Mouse (Mus musculus): ENCODE measurements around the gene Exosc8. TPM values are rescaled to one million over a fixed set of nuclear protein-coding genes. Genes with fewer than 3 reads are reported as not detected.

The Exosc8 gene
- polyA plus RNA-seq, 1 experiment from 2014 or later, result 203 TPM

DNA sequence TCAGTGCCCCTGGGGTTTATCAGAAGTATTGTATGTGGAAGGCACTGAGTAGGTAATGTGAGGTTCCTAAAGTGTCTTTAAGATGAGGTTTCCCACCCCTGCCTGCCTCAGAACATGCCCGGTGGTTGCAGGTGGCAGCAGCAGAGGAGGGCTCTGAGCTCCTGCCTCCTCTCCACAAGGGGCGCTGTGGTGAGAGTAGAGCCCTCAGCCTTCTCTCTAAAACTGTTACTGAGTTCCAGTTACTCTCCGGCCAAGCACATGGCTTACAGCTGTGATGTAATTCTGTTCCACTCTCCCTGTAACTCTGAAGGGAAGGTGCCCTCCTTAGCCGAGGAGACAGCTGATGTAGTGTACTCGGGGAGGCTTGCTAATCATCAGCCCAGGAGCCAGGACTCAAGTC lies 10.6 kb upstream of the Exosc8 start:
- no peak overlapping the region for H3K9ac ChIP-seq (ENCODE audit: low read depth, low read length)
- DNase-seq (ENCODE audit: low spot score) (no peak), ATAC-seq (replicated peaks; ENCODE audit: low FRiP score) (no peak)
- no peaks in the 10 kb centered on the region for H3K27me3 ChIP-seq (replicated peaks; ENCODE audit: control insufficient read depth, insufficient read depth, low read length)
- H3K4me2 ChIP-seq, result no peak overlapping the region
- H3K4me1 ChIP-seq (replicated peaks; ENCODE audit: control insufficient read depth, insufficient read depth, low read length), result no peaks in the 10 kb centered on the region
- H3K36me3 ChIP-seq (ENCODE audit: control insufficient read depth, insufficient read depth, low read length), result peaks cover 72% of the 10 kb centered on the region
- no peak overlapping the region for H3K27ac ChIP-seq (ENCODE audit: low read depth, low read length)
- 65% methylated on average over 5 of the region's 5 CpGs for WGBS
- no peak overlapping the region for H3K4me3 ChIP-seq (ENCODE audit: low read depth, low read length)
- no peaks in the 10 kb centered on the region for H3K9me3 ChIP-seq (ENCODE audit: control insufficient read depth, low read length)

DNA sequence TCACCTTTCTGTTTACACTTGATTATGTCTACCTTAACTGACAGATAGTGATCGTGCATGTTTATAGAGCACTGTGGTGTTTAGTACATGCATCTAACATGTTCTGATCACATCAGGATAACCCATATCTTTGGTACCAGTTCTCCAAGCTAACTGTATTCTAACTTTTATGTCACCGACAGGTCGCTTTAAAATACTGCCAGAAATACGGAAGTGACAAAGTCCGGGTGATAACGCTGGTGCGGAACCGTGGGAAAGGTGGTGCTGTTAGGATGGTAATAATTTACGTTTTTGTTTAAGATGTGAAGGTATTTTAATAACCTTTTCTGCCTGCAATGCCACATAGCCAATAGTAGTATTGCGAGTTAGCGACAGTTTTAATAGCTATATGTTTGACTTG lies 6.8 kb upstream of the Exosc8 start:
- Histone ChIP-seq H3K36me3 (ENCODE audit: control insufficient read depth, insufficient read depth, low read length) (peaks cover 56% of the 10 kb centered on the region), H3K27ac (ENCODE audit: low read depth, low read length) (no peak overlapping the region), H3K27me3 (replicated peaks; ENCODE audit: control insufficient read depth, insufficient read depth, low read length) (no peaks in the 10 kb centered on the region), H3K4me3 (ENCODE audit: low read depth, low read length) (no peak overlapping the region), H3K4me2 (no peak overlapping the region), H3K9me3 (ENCODE audit: control insufficient read depth, low read length) (no peaks in the 10 kb centered on the region), H3K4me1 (replicated peaks; ENCODE audit: control insufficient read depth, insufficient read depth, low read length) (no peaks in the 10 kb centered on the region), H3K9ac (ENCODE audit: low read depth, low read length) (no peak overlapping the region)
- 96% methylated on average over 11 of the region's 11 CpGs for WGBS
- no peak for DNase-seq (ENCODE audit: low spot score)
- no peak for ATAC-seq (replicated peaks; ENCODE audit: low FRiP score)

DNA sequence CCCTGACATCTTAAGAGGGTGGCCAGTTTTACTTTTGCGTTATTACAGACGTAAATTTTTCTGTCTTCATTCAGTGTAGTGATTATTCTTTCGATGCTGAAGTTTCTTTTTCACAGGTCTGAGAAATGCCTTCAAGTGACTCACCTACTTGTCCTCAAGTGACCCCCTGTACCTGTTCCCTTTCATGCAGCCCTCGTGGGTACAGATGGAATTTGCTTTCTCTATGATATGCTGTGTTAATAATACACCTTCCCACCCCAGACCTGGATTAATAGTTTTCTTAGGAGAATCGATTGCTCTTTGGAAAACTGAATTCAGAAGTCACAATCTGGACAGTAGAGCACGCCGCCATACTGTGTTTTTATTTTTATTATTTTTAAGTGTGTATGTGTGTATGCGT lies 2.1 kb upstream of the Exosc8 start:
- Histone ChIP-seq H3K9me3 (ENCODE audit: control insufficient read depth, low read length) (no peaks in the 10 kb centered on the region), H3K9ac (ENCODE audit: low read depth, low read length) (no peak overlapping the region), H3K27me3 (replicated peaks; ENCODE audit: control insufficient read depth, insufficient read depth, low read length) (no peaks in the 10 kb centered on the region), H3K4me2 (no peak overlapping the region), H3K4me1 (replicated peaks; ENCODE audit: control insufficient read depth, insufficient read depth, low read length) (peaks cover 11% of the 10 kb centered on the region), H3K27ac (ENCODE audit: low read depth, low read length) (no peak overlapping the region), H3K4me3 (ENCODE audit: low read depth, low read length) (no peak overlapping the region), H3K36me3 (ENCODE audit: control insufficient read depth, insufficient read depth, low read length) (peaks cover 26% of the 10 kb centered on the region)
- 93% methylated on average over 8 of the region's 8 CpGs for WGBS
- DNase-seq (ENCODE audit: low spot score) (no peak), ATAC-seq (replicated peaks; ENCODE audit: low FRiP score) (no peak)

DNA sequence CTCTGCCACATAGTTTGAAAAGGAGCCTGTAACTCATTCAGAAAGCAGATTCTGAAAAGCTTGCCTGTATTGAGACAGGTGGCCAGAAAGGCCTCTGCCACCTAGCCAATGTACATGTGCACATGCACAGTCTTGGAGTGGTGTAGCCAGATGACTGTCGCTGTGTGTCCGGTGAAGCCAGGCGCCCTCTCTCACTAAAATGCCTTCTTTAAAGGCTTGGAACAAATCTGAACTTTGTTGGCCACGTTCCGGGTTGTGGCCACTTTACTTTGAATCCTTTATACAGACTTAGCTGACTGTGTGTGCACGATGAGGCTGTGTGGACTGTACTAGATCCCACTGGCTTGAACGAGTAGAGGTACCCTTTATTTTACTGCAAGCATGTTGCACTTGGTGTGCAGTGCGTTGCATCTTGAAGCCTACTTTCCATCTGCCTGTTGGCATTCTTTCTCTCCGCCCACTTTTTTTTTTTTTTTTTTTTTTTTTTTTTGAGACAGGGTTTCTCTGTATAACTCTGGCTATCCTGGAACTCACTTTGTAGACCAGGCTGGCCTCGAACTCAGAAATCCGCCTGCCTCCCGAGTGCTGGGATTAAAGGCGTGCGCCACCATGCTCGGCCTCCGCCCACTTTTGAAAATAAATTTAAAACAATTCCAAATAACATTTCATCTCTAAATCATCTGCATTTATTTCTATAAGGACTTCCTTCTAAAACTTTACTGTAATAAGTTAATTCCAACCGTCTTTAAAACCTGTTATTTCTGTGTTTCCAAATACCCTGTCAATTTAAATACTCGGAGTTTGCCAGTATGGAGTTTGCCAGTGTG lies 1.1 kb upstream of the Exosc8 start:
- Histone ChIP-seq H3K27me3 (replicated peaks; ENCODE audit: control insufficient read depth, insufficient read depth, low read length) (no peaks in the 10 kb centered on the region), H3K27ac (ENCODE audit: low read depth, low read length) (peak overlapping the region; percentile 99; the same call in 1 of the 2 replicates), H3K4me3 (ENCODE audit: low read depth, low read length) (peak overlapping the region; percentile 94), H3K4me2 (peak overlapping the region; percentile 71), H3K4me1 (replicated peaks; ENCODE audit: control insufficient read depth, insufficient read depth, low read length) (peaks cover 11% of the 10 kb centered on the region), H3K9me3 (ENCODE audit: control insufficient read depth, low read length) (no peaks in the 10 kb centered on the region), H3K36me3 (ENCODE audit: control insufficient read depth, insufficient read depth, low read length) (peaks cover 25% of the 10 kb centered on the region), H3K9ac (ENCODE audit: low read depth, low read length) (peak overlapping the region; percentile 97)
- 52% methylated on average over 18 of the region's 18 CpGs for WGBS
- DNase-seq (ENCODE audit: low spot score) (no peak), ATAC-seq (replicated peaks; ENCODE audit: low FRiP score) (no peak)

DNA sequence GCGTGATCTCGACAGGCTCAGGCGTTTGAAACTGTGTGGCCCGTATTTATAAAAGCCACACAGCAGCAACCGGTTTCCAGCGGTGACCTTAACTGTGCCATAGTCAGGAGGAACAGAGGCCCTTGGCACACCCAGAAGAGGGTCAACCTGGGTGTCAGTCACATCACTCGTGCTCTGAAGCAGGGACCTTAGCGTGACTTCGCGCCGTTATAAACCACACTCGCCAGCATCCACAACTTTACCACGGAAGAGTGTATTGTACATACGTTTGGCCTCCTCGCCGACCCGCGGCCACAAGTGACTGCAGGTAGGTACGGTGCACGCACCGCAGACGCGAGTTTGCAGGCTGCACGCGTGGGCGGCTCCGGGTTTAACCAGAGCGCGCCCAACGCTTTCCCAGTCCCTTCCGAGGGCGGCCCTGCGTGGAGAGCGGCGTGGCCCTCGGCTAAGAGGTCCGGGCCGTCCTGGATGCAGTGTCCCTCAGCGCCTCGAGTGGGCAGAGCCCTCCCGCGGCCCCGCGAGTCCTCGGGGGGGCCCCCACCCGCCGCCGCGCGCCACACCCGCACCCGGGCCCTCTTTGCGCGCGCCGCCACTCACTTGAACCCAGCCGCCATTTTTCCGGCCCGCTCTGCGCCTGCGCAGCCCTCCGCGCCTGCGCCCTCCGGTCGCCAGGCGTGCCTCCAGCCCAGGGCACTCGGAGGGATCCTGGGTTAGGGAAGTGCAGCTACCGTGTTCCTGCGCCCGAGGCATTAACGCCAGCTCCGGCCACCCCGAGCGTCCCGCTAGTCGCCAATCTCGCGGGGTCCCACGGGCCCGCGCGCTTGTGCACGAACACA lies 564 bp downstream of the Exosc8 start:
- peak overlapping the region; percentile 99 for H3K27ac ChIP-seq (ENCODE audit: low read depth, low read length)
- peaks cover 24% of the 10 kb centered on the region for H3K36me3 ChIP-seq (ENCODE audit: control insufficient read depth, insufficient read depth, low read length)
- under 1% methylated on average over 84 of the region's 84 CpGs for WGBS
- DNase-seq (ENCODE audit: low spot score), result peak; percentile 87
- H3K4me3 ChIP-seq (ENCODE audit: low read depth, low read length), result peak overlapping the region; percentile 94
- no peaks in the 10 kb centered on the region for H3K27me3 ChIP-seq (replicated peaks; ENCODE audit: control insufficient read depth, insufficient read depth, low read length)
- peak overlapping the region; percentile 71 for H3K4me2 ChIP-seq
- H3K9me3 ChIP-seq (ENCODE audit: control insufficient read depth, low read length), result no peaks in the 10 kb centered on the region
- H3K4me1 ChIP-seq (replicated peaks; ENCODE audit: control insufficient read depth, insufficient read depth, low read length), result peaks cover 11% of the 10 kb centered on the region
- peak; percentile 91 for ATAC-seq (replicated peaks; ENCODE audit: low FRiP score)
- H3K9ac ChIP-seq (ENCODE audit: low read depth, low read length), result peak overlapping the region; percentile 97

DNA sequence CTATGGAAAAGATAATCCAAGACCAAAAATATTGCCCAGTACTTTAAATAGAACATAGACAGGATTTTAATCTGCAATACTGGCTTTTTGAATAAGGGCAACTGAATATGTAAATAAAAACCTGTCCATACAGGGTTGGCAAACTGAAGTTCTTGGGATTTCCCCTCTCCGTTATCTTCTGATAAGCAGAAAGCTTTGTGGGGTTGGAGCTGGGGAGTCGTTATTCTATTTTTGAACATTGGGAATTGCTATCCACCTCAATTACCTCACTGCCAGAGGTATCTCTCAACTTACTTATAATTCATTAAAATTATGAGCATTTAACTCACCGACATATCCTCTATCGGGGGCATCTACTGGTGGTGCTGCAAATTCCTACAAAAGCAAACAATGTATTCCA lies 2.8 kb downstream of the Exosc8 start:
- H3K9ac ChIP-seq (ENCODE audit: low read depth, low read length), result no peak overlapping the region
- peaks cover 11% of the 10 kb centered on the region for H3K4me1 ChIP-seq (replicated peaks; ENCODE audit: control insufficient read depth, insufficient read depth, low read length)
- no peak overlapping the region for H3K4me2 ChIP-seq
- no peaks in the 10 kb centered on the region for H3K9me3 ChIP-seq (ENCODE audit: control insufficient read depth, low read length)
- DNase-seq (ENCODE audit: low spot score) (no peak), ATAC-seq (replicated peaks; ENCODE audit: low FRiP score) (no peak)
- peaks cover 34% of the 10 kb centered on the region for H3K36me3 ChIP-seq (ENCODE audit: control insufficient read depth, insufficient read depth, low read length)
- no peaks in the 10 kb centered on the region for H3K27me3 ChIP-seq (replicated peaks; ENCODE audit: control insufficient read depth, insufficient read depth, low read length)
- no peak overlapping the region for H3K4me3 ChIP-seq (ENCODE audit: low read depth, low read length)
- WGBS, result 74% methylated on average over 4 of the region's 4 CpGs
- H3K27ac ChIP-seq (ENCODE audit: low read depth, low read length), result no peak overlapping the region

DNA sequence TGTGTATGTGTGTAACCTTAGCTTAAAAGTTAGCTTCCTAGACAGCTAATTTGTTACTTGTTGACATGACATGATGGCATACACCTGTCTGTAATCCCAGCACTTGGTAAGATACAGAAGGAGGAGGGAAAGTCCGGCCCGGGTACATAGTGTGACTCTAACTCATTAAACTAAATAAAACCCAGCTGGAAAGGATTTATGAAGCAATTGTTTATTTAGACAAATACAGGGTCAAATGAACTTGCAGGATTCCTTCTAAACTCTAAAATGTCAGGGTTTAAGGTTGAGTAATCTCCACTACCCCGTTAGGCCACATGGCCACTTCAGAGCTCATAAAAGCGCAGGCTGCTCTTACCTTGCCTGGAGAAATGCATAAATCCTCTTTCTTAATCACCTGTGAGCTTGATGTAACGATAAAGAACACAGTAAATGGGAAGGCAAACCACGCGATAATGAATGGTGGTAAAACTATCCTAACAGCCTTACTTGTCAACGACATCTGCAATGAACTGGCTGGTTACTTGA lies 3.5 kb downstream of the Exosc8 start:
- H3K27ac ChIP-seq (ENCODE audit: low read depth, low read length), result no peak overlapping the region
- WGBS, result 88% methylated on average over 8 of the region's 8 CpGs
- H3K36me3 ChIP-seq (ENCODE audit: control insufficient read depth, insufficient read depth, low read length), result peaks cover 35% of the 10 kb centered on the region
- ATAC-seq (replicated peaks; ENCODE audit: low FRiP score) (no peak), DNase-seq (ENCODE audit: low spot score) (no peak)
- no peak overlapping the region for H3K9ac ChIP-seq (ENCODE audit: low read depth, low read length)
- H3K4me1 ChIP-seq (replicated peaks; ENCODE audit: control insufficient read depth, insufficient read depth, low read length), result peaks cover 11% of the 10 kb centered on the region
- no peaks in the 10 kb centered on the region for H3K9me3 ChIP-seq (ENCODE audit: control insufficient read depth, low read length)
- H3K27me3 ChIP-seq (replicated peaks; ENCODE audit: control insufficient read depth, insufficient read depth, low read length), result no peaks in the 10 kb centered on the region
- no peak overlapping the region for H3K4me3 ChIP-seq (ENCODE audit: low read depth, low read length)
- no peak overlapping the region for H3K4me2 ChIP-seq

DNA sequence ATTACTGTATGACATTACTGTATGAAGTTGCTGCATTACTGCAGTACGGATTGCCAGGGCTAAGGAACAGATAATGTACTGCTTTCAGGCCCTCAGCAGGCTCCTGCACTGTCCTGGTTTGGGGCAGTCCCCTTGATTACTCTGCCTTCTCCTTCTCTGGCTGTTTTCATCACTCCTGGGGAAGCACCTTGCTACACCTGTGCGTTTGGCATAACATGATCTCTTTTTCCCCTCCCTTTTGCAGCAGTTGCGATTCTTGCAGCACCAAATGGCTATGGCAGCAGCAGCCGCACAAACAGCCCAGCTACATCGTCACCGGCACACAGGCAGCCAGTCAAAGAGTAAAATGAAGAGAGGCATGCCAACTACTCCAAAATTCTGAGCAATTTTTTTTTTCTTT lies 7.1 kb downstream of the Exosc8 start:
- H3K9me3 ChIP-seq (ENCODE audit: control insufficient read depth, low read length), result no peaks in the 10 kb centered on the region
- no peak for DNase-seq (ENCODE audit: low spot score)
- no peak for ATAC-seq (replicated peaks; ENCODE audit: low FRiP score)
- H3K4me1 ChIP-seq (replicated peaks; ENCODE audit: control insufficient read depth, insufficient read depth, low read length), result peaks cover 9% of the 10 kb centered on the region
- H3K27me3 ChIP-seq (replicated peaks; ENCODE audit: control insufficient read depth, insufficient read depth, low read length), result no peaks in the 10 kb centered on the region
- no peak overlapping the region for H3K4me2 ChIP-seq
- H3K27ac ChIP-seq (ENCODE audit: low read depth, low read length), result no peak overlapping the region
- no peak overlapping the region for H3K9ac ChIP-seq (ENCODE audit: low read depth, low read length)
- H3K36me3 ChIP-seq (ENCODE audit: control insufficient read depth, insufficient read depth, low read length), result peaks cover 42% of the 10 kb centered on the region
- no peak overlapping the region for H3K4me3 ChIP-seq (ENCODE audit: low read depth, low read length)
- 91% methylated on average over 6 of the region's 6 CpGs for WGBS
